Mouse (Mus musculus) kidney, postnatal 10 days (tissue): ENCODE results near the gene Bend7.
A peak's percentile ranks its signal among the peaks of the same experiment; 100 is the strongest.

Source experiments
- DNase-seq: peaks from one replicate; pipeline ENCODE4 v3.0.0; 2021; ENCODE audit warnings: mixed read lengths

Bend7 gene

DNA sequence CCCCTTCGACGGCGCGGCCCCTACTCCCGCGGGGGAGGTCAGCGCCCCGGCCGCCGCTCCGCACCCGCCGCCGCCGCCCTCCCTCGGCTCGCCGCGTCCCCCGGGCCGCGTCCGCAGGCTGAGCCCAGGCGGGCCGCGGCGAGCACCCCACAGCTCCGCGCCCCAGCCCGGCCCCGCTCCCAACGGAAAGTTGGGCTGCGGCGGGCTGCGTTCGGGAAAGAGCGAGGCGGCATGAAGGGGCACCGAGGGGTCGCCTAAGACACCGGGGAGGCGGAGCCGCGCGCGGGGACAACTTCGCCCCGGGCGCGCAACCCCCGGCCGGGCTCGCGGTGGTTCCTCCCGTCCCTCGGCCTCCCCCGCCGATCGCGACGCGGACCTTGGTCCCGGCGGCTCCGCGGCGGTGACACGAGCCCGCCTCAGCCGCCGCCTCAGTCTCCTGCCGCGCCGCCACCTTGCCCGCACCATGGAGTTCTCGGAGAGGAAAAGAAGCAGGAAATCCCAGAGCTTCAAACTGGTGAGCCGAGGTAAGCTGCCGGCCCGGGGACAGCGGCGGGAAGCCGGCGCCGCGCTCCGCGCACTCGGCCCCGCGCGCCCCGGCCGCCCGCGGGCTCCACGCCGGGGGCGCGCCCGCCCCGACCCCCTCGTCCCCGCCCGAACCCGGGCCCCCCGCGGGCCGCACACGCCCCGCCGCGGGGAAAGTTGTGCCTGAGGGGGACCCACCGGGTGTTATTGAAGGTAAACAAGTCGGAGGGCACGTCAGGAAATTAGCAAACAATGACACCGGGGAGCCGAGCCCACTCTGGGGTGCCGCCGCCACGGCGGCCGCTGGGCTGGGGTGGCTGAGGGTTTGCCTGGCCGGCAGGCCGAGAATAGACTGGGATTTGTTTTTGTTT is at the start of gene Bend7:
TSS of gene Bend7 (plus strand) at position 63 of the 893 bp plus-strand sequence.
- DNase-seq = peak; percentile 65

GRCm38 (mm10) chr2:4668626-4669025 is 49.0 kb upstream of the Bend7 start:
- no peak for DNase-seq

DNA sequence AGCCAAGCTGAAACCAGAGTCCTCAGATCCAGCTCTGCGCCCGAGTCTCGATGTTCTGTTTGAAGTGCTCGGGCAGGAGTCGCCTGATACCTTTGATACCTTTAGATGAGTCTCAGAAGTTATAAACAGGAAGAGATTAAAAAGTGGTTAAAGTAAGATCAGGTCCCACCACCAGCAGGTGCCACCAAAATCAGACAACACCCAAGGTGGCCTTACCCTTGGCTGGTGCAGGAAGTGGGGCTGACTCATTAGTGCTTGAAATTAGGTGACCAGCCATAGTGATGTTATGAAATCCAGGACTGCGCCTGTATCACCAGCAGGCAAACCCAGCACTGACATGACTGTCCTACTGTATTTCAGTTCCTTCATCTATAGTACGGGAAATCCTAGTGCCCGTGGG is 47.9 kb upstream of the Bend7 start:
- DNase-seq = no peak

DNA sequence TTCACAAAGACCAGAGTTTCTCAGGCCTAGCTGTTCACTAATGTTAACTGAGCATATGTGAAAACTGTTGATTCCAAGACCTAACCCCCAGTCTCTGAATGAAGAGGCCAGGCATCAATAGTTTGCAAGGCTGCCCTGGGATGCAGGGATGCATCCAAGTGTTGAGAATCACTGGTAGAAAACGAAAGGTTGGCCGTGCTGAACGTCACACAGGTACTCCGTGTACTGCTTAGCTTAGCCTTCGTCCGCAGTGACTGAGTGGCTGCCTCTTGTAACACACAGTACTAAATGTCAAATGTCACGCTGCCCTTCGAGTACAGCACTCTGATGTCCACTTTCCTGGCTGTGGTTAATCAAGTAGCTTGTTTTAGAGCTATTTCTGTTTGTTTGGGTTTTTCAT is 46.0 kb upstream of the Bend7 start:
- DNase-seq = no peak

GRCm38 (mm10) chr2:4679886-4680285 is 37.7 kb upstream of the Bend7 start:
- peak; percentile 6 for DNase-seq

- DNase-seq = peak; percentile 26
These were observed 6.4 kb upstream of the Bend7 start for GRCm38 (mm10) chr2:4711262-4711661.

DNA sequence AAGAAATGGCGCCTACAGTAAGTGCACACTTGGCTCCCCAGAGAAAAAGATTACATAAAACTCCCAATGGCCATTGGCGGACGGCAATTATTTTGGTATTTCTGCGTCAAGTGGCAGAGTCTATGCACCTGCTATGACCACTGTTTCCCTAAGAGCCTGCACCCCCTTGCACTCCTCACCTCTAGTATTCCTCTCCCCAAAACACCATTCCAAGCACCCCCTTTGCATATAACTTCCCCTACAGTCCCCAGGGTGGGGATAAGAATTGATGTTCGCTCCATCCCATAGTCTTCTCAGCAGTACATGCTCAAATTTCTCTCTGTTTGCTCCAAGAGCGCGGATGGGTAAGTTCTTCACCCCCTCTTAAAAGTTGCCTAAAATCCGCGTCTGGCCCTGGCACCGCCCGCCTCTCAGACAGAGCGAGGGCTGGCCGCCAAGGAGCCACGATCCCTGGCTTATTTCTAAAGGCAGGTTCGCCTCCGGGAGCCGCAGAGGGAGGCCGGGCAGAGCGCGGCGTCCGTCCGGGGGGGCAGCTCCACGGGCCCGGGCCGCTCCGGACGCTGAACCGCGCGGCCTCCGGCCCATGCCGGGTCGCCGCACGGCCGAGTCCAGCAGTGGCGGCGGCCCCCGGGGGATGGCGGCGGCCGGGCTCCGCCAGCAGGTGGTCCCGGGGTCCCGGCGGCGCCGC is 406 bp upstream of the Bend7 start:
- DNase-seq = no peak

DNA sequence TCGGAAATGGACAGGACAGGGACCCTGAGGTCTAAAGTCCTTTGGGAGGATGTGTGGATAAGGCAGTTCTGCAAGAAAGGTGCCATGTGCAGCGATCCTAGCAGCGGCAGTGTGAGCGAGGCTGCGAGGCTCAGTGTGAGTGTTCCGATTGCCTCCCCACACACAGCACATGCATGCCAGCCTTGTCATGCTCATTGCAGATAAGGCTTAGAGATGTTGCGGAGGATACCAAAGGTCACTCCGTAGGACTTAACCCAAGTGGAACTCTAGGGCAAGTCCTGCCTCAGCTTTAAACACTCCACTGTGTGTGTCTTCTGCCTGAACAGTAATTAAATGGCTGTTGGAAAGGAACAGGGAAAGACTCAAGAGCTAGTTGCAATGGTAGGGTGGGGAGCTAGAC is 5.5 kb downstream of the Bend7 start:
- DNase-seq = no peak

GRCm38 (mm10) chr2:4730161-4730560 is 12.5 kb downstream of the Bend7 start:
- no peak for DNase-seq

DNA sequence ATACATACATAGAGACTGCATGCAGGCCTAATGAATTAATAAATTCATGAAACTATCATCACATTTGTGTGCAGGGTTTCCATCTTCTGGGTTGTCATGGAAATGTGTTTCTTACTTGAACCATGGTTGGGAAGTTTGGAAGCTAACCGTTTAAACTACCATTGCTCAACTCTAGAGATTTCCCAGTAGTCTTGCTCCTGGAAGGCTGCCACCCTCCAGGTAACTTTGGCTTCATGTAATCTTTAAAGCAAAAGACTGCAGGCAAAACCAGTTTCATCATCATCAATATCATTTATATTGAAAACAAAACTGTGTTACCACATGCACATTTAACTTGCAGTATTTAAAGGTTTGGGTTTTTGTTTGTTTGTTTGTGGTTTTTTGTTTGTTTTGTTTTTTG is 16.3 kb downstream of the Bend7 start:
- no peak for DNase-seq

- DNase-seq = no peak
These were observed 18.6 kb downstream of the Bend7 start for GRCm38 (mm10) chr2:4736095-4736797.

DNA sequence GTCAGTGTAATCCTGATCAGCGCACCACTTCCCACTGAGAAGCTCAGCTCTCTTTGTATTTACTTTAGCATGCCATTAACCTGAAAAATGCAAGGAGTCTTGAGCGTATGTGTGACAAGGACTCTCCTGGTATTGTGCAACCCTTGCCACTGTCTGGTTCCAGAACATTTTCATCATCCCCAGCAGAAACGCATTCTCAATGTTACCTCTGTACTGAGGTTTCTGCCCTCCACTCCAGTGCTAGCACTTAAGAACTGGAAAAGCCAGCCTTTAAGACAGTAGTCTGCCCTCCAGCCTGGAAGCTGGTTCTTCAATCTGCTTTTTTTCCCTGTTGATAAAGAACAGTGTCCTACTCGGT is 19.1 kb downstream of the Bend7 start:
- no peak for DNase-seq

DNA sequence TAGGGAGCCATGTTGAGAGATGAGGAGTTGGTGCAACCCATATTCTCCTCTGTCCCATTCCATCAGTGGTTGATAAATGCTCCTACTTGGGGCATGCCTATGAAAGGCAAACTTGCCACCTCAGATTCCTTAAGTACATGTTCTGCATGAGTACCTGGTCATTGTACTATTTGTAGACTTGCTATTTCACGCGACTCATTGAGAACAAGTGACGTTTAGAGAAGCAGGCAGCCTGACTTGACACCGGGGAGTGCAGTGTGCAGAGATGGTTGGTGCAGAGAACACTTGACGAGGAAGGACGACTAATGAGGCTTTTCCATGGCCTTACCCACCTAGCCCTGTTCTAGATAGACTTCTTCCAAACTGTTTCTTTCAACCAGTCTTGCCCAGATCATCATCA is 34.3 kb downstream of the Bend7 start:
- no peak for DNase-seq

GRCm38 (mm10) chr2:4755716-4756115 is 38.1 kb downstream of the Bend7 start:
- DNase-seq = no peak

DNA sequence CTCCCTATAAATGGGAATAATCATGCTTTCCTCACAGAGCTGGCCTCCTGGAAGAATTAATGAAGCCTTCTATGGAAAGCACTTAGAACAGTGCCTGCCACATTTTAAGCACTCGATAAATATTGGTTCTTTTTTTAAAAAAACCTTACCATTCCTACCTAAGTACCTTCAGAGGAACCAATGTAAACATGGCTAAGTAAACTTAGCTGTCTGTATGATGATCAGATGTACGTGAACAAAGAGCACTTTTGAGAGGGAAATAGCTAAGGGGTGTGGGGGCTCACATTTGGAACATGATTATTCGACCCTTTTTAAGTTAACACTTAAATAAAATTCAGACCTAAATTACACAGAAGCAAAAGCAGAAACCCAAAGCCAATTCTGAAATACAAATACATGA is 39.6 kb downstream of the Bend7 start:
- DNase-seq = no peak

DNA sequence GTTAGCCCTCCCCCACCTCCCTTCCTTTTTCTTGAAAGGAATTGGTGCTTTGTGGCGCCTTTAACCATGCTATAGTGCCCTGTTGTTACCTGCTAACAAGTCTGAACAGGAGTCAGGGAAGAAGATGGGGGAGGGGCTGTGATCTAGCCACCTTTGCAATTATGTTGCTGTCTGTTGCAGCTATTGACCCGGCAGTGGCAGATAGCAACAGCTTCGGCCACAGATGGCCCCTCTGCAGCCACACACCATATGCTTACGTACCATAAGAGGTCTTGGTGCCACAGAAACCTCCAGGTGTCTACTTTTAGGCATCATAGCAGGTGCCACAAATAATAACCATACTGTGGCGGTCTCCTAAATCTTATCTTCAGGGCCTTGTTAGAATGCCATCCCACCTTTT is 43.1 kb downstream of the Bend7 start:
- DNase-seq = no peak

GRCm38 (mm10) chr2:4761906-4762305 is 44.3 kb downstream of the Bend7 start:
- peak; percentile 71 for DNase-seq

- no peak for DNase-seq
These were observed 46.4 kb downstream of the Bend7 start for GRCm38 (mm10) chr2:4764071-4764470.

GRCm38 (mm10) chr2:4770376-4770775 is 52.7 kb downstream of the Bend7 start:
- no peak for DNase-seq

GRCm38 (mm10) chr2:4773911-4774310 is 56.3 kb downstream of the Bend7 start:
- no peak for DNase-seq

DNA sequence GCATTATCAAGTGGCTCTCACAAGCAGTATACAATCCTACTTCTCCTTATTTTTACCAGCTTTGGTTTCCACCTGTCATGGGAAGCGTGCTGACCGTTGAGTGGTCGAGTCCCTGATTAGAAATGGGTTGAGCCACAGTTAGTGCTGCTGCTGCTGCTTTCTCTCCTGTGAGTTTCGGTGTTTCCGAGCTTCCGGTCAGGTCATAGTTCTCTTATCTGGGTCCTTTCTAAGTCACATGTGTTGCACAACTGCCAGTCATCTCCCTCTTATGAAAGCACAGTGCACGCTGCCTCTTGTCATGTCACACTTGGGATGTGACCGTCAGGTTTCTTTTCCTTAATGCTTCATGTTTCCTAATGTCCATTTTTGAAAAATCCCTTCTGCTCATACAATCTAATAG is 59.7 kb downstream of the Bend7 start:
- DNase-seq = no peak

DNA sequence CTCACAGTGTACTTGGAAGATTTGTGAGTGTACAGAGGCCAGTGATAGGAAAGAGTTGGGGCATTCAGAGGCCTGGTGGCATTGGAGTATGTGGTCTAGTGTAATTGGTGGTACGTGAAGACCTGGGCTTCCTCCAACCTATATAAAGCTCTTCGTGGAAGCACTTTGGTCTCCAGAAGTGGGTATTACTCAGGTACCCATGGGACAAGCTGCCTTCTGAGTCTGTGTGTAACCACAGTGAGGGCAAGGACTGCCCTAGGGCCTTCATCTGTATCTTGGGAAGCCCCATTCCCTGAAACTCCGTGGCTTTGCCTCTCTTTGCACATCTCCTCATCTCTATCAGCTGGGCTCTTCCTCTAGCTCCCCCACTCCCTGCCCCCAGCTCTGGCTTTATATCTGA is 64.0 kb downstream of the Bend7 start:
- no peak for DNase-seq

DNA sequence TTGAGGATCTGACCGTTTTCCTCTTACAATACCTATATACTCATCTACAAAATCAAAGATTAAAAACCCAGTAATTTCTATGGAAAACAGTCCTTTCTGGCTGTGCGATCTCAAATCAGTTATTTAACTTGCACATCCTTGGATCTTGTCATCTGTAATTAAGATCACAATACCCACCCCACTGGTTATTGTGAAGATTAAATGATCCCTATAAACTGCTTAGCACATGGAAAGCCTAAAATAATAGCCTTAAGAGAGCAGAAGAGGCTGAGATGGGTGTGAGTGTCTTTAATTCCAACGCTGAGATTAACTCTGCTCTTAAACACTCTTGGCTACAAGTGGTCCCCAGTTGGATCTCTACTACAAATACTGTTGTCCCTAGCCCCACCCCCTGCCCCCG is 64.8 kb downstream of the Bend7 start:
- DNase-seq = no peak
